Mouse (Mus musculus): Measurements from ENCODE around the gene Rnf208. TPM values are rescaled to one million over a fixed set of nuclear protein-coding genes. Genes with fewer than 3 reads are reported as not detected.

The Rnf208 gene
- polyA plus RNA-seq, 1 experiment from 2014 or later: 7.7 TPM

DNA sequence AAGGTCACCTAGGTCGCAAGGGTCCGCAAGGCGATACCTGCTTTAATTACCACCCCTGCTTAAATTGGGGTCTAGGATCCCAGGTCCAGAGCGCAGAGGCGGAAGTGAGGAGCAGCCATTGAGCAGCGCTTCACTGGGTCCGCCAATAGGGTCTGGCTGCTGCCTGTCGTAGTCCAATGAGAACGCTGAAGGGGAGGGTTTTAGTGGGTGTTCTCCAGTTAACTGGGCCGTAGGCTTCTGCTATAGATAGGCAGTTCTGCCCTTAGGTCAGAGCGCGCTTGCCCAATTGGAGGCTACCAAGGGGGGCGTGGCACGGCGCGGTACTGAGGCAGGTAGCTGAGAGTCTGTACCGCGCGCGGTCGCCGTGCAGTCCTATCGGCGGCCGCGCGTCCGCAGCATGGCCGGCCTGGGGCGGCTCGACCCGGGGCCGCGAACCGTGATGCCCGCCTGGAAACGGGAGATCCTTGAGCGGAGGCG, 20.3 kb downstream of the Rnf208 start, which contains the start of gene Tprn:
Gene Tprn, plus strand, starts transcription at position 328 of the 477 bp plus-strand sequence.
- Histone ChIP-seq H3K27ac (ENCODE audit: low read depth, low read length) (peak within 1 kb of the TSS; percentile 71), H3K4me1 (replicated peaks; ENCODE audit: control insufficient read depth, insufficient read depth, low read length) (peaks cover 28% of the 10 kb centered on the region), H3K9me3 (ENCODE audit: control insufficient read depth, low read length) (no peaks in the 10 kb centered on the region), H3K4me3 (ENCODE audit: low read depth, low read length) (peak within 1 kb of the TSS; percentile 75), H3K36me3 (ENCODE audit: control insufficient read depth, insufficient read depth, low read length) (no peaks in the 10 kb centered on the region), H3K4me2 (peak within 1 kb of the TSS; percentile 69), H3K9ac (ENCODE audit: low read depth, low read length) (peak within 1 kb of the TSS; percentile 71), H3K27me3 (replicated peaks; ENCODE audit: control insufficient read depth, insufficient read depth, low read length) (peaks cover 3% of the 10 kb centered on the region; the same call in 1 of the 2 replicates)
- peak; percentile 89 for DNase-seq (ENCODE audit: low spot score)
- WGBS: under 1% methylated on average over 39 of the region's 39 CpGs
- peak; percentile 97 for ATAC-seq (replicated peaks; ENCODE audit: low FRiP score)

DNA sequence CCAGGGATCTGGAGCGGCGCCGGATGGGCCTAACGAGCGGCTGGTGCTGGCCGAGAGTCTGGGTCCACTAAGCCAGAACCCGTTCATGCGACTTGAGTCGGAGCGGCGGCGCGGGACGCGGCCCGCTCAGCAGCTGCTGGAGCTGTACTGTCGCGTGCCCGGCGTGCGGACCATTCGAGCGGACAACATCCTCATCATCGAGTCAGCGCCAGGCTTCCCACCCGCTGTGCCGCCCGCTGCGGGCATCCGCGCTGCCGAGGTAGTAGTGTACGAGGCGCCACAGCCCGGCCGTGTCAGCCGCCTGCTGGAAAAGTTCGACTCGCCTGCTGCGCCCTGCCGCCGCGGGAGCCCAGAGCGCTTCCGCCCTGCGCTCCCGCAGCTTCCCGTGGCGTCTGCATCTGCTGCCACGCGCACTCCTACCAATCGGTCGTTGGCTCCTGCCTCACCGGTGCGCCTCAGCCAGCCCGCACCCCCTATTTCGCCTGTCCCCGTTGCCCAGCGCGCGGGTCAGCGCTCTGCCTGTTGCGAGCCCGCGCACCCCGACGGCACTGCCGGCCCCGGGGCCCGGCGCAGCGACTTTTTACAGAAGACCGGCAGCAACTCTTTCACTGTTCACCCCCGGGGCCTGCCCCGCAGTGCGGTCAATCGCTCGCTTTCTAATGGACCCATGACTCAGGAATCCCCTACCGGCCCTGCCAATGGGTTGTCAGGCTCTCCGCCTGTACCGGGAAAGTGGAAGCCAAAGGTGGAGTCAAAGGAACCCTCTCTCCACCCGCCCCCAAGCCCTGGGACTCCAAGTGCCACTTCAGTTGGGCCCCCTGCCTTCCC, 21.0 kb downstream of the Rnf208 start:
- Histone ChIP-seq H3K36me3 (ENCODE audit: control insufficient read depth, insufficient read depth, low read length) (no peaks in the 10 kb centered on the region), H3K27me3 (replicated peaks; ENCODE audit: control insufficient read depth, insufficient read depth, low read length) (peaks cover 3% of the 10 kb centered on the region; the same call in 1 of the 2 replicates), H3K4me1 (replicated peaks; ENCODE audit: control insufficient read depth, insufficient read depth, low read length) (peaks cover 32% of the 10 kb centered on the region), H3K4me2 (peak overlapping the region; percentile 69), H3K9ac (ENCODE audit: low read depth, low read length) (peak overlapping the region; percentile 63), H3K9me3 (ENCODE audit: control insufficient read depth, low read length) (no peaks in the 10 kb centered on the region), H3K4me3 (ENCODE audit: low read depth, low read length) (peak overlapping the region; percentile 75), H3K27ac (ENCODE audit: low read depth, low read length) (peak overlapping the region; percentile 39; the same call in 1 of the 2 replicates)
- no peak for DNase-seq (ENCODE audit: low spot score)
- WGBS: under 1% methylated on average over 81 of the region's 82 CpGs
- ATAC-seq (replicated peaks; ENCODE audit: low FRiP score): peak; percentile 18; the same call in 1 of the 2 replicates

DNA sequence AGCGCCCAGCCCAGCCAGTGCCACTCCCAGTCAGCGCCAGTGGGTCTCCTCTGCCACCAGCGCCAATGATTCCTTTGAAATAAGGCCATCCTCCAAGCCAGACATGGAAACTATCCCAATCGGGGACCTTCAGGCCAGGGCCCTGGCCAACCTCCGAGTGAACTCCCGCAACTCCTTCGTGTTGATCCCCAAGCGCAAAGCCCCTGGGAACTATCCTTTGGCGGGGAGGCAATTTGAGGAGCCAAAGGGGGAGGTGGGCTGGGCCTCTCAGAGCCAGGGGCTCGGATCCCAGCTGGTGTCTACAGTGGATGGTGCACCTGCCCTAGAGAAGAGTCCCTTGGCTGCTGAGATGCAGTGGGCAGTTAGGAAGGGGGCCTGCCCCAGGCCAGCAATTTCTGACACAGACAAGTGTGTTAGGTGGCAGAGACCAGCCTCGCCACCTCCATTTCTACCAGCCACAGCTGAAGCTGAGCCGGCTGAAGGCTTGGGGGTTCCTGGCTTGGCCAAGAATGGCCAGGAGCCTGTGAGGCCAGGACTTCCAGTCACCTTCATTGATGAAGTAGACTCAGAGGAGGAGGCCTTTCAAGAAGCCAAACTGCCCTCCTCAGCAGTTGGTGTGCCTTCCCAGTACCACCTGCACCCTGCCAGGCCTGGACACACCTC, 21.7 kb downstream of the Rnf208 start:
- ATAC-seq (replicated peaks; ENCODE audit: low FRiP score): no peak
- 30% methylated on average over 12 of the region's 12 CpGs for WGBS
- H3K27ac ChIP-seq (ENCODE audit: low read depth, low read length): no peak overlapping the region
- DNase-seq (ENCODE audit: low spot score): no peak
- no peaks in the 10 kb centered on the region for H3K36me3 ChIP-seq (ENCODE audit: control insufficient read depth, insufficient read depth, low read length)
- no peaks in the 10 kb centered on the region for H3K9me3 ChIP-seq (ENCODE audit: control insufficient read depth, low read length)
- peak overlapping the region; percentile 69 for H3K4me2 ChIP-seq
- peak overlapping the region; percentile 75 for H3K4me3 ChIP-seq (ENCODE audit: low read depth, low read length)
- peak overlapping the region; percentile 63 for H3K9ac ChIP-seq (ENCODE audit: low read depth, low read length)
- peaks cover 32% of the 10 kb centered on the region for H3K4me1 ChIP-seq (replicated peaks; ENCODE audit: control insufficient read depth, insufficient read depth, low read length)
- H3K27me3 ChIP-seq (replicated peaks; ENCODE audit: control insufficient read depth, insufficient read depth, low read length): peaks cover 3% of the 10 kb centered on the region; the same call in 1 of the 2 replicates

DNA sequence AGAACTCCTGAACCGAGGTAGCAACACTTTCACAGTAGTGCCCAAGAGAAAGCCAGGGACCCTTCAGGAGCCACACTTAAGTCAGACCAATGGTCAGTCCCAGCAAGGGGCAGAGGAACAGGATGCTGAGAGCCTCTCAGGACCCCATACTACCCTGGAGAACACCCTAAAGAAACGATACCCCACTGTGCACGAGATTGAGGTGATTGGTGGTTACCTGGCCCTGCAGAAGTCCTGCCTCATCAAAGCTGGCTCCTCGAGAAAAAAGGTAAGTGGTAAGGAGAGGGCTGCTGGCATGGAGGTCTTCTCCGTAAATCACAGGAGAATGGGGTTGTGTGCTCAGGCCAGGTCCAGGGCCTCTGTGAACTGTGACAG, 22.2 kb downstream of the Rnf208 start:
- no peak for ATAC-seq (replicated peaks; ENCODE audit: low FRiP score)
- Histone ChIP-seq H3K27ac (ENCODE audit: low read depth, low read length) (no peak overlapping the region), H3K4me2 (peak overlapping the region; percentile 69), H3K4me3 (ENCODE audit: low read depth, low read length) (peak overlapping the region; percentile 75), H3K27me3 (replicated peaks; ENCODE audit: control insufficient read depth, insufficient read depth, low read length) (peaks cover 3% of the 10 kb centered on the region; the same call in 1 of the 2 replicates), H3K9ac (ENCODE audit: low read depth, low read length) (peak overlapping the region; percentile 20), H3K4me1 (replicated peaks; ENCODE audit: control insufficient read depth, insufficient read depth, low read length) (peaks cover 32% of the 10 kb centered on the region), H3K36me3 (ENCODE audit: control insufficient read depth, insufficient read depth, low read length) (no peaks in the 10 kb centered on the region), H3K9me3 (ENCODE audit: control insufficient read depth, low read length) (no peaks in the 10 kb centered on the region)
- DNase-seq (ENCODE audit: low spot score): no peak
- WGBS: 66% methylated on average over 5 of the region's 5 CpGs

DNA sequence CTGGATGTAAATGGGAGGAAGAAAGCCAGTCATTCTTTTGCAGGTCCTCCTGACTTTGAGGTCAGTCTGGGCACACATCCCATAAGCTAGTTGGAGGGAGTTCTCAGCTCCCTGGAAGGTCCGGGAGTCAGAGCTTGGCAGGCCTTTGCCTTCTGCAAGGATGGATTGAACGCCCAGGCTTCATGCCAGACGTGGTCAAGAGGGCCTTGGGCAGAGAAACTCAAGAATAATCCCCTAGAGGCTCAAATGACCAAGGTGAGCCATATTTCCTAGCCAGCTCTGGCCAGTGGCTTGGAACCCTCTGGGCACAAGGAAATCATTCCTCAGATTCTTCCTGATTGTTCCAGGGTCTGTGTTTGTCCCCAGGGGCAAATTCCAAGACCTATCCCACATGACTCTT, 22.8 kb downstream of the Rnf208 start:
- Histone ChIP-seq H3K4me2 (peak overlapping the region; percentile 69), H3K27me3 (replicated peaks; ENCODE audit: control insufficient read depth, insufficient read depth, low read length) (peaks cover 3% of the 10 kb centered on the region; the same call in 1 of the 2 replicates), H3K36me3 (ENCODE audit: control insufficient read depth, insufficient read depth, low read length) (peaks cover 2% of the 10 kb centered on the region), H3K4me3 (ENCODE audit: low read depth, low read length) (peak overlapping the region; percentile 75; the same call in 1 of the 2 replicates), H3K27ac (ENCODE audit: low read depth, low read length) (no peak overlapping the region), H3K9me3 (ENCODE audit: control insufficient read depth, low read length) (no peaks in the 10 kb centered on the region), H3K4me1 (replicated peaks; ENCODE audit: control insufficient read depth, insufficient read depth, low read length) (peaks cover 32% of the 10 kb centered on the region), H3K9ac (ENCODE audit: low read depth, low read length) (0 out of 2 replicates have a peak overlapping the region, but pooled peaks have one; percentile 27)
- ATAC-seq (replicated peaks; ENCODE audit: low FRiP score): no peak
- no peak for DNase-seq (ENCODE audit: low spot score)
- 76% methylated on average over 3 of the region's 3 CpGs for WGBS

DNA sequence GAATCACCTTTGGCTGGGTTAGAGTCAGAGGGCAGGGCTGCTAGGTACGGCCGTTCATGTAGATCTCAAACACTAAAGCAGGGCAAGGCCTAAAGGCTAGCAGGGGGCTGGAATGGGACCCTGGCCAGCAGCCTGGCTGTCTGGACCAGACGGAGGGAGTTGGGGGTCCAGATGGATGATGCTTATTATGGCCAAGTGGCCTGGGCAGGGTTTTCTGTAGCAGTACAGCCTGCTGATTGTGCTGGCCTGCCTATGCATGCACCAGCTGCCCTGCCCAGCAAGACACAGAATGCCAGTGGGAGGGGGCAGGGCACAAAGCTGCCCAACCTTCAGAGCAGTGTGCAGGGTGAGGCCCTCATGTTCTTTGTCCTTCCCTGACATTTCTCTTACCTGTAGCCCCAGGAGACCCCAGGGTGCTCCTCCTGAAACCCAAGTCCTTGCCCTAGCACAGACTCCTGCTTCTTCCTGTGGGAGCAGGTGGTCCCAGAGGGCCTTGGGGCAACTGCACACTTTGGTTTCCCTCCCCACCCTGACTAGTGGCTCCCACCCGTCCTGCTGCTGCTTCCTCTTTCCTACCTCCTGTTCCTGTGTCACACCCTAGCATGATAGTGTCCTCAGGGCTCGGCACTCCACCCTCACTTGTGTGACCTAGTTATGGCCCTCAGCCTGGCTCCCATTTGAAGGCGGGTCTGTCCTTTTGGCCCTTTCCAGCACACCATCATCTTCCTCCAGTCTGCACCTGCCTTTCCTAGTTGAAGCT, 24.0 kb downstream of the Rnf208 start:
- DNase-seq (ENCODE audit: low spot score): no peak
- Histone ChIP-seq H3K9ac (ENCODE audit: low read depth, low read length) (peak overlapping the region; percentile 42; the same call in 1 of the 2 replicates), H3K9me3 (ENCODE audit: control insufficient read depth, low read length) (no peaks in the 10 kb centered on the region), H3K36me3 (ENCODE audit: control insufficient read depth, insufficient read depth, low read length) (peaks cover 8% of the 10 kb centered on the region), H3K27ac (ENCODE audit: low read depth, low read length) (0 out of 2 replicates have a peak overlapping the region, but pooled peaks have one; percentile 19), H3K4me1 (replicated peaks; ENCODE audit: control insufficient read depth, insufficient read depth, low read length) (peaks cover 35% of the 10 kb centered on the region), H3K4me2 (peak overlapping the region; percentile 60), H3K4me3 (ENCODE audit: low read depth, low read length) (peak overlapping the region; percentile 18; the same call in 1 of the 2 replicates), H3K27me3 (replicated peaks; ENCODE audit: control insufficient read depth, insufficient read depth, low read length) (peaks cover 3% of the 10 kb centered on the region; the same call in 1 of the 2 replicates)
- no peak for ATAC-seq (replicated peaks; ENCODE audit: low FRiP score)
- WGBS: 53% methylated on average over 6 of the region's 6 CpGs

DNA sequence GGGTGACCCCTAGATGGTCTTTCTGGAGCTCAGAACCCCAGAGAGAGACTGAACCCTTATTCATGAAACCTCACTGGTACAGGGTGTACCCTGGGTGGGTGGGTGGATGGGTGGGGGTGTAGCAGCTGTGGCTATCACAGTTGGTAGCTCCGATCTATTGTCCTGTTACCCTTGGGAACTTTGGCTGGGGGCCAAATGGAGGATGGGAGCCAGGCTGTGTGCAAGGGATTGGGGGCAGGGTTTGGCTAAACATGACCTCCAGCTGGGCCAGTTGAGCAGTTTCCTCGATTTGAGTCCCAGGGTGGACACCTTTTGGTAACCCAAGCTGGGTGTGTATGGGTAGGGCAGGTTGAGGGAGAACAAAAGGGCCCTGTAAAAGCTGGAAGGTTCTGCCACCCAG, 24.7 kb downstream of the Rnf208 start:
- Histone ChIP-seq H3K27ac (ENCODE audit: low read depth, low read length) (peak overlapping the region; percentile 35; the same call in 1 of the 2 replicates), H3K27me3 (replicated peaks; ENCODE audit: control insufficient read depth, insufficient read depth, low read length) (peaks cover 3% of the 10 kb centered on the region; the same call in 1 of the 2 replicates), H3K4me2 (peak overlapping the region; percentile 60), H3K36me3 (ENCODE audit: control insufficient read depth, insufficient read depth, low read length) (peaks cover 8% of the 10 kb centered on the region), H3K9me3 (ENCODE audit: control insufficient read depth, low read length) (no peaks in the 10 kb centered on the region), H3K4me1 (replicated peaks; ENCODE audit: control insufficient read depth, insufficient read depth, low read length) (peaks cover 40% of the 10 kb centered on the region), H3K9ac (ENCODE audit: low read depth, low read length) (0 out of 2 replicates have a peak overlapping the region, but pooled peaks have one; percentile 42), H3K4me3 (ENCODE audit: low read depth, low read length) (no peak overlapping the region)
- 37% methylated on average over 2 of the region's 2 CpGs for WGBS
- no peak for DNase-seq (ENCODE audit: low spot score)
- ATAC-seq (replicated peaks; ENCODE audit: low FRiP score): no peak

DNA sequence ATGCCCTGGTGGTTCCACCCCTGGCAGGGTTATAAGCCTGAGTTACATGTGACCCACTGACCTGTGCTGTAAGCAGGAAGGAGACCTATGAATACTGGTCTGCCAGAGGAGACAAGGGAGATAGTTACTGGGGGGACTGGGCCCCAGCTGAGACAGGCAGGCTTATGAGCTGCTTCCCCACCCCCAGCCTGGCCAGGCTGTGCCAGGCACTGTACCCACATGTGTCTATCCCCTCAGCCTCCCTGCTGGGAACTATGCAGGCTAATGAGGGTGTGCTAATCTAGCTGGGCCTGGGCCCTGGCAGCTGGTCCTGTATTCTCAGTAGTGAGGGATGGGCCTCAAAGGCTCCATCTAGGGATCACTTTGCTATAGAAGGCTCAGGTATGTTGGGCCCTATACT, 25.2 kb downstream of the Rnf208 start:
- H3K4me2 ChIP-seq: peak overlapping the region; percentile 60; the same call in 1 of the 2 replicates
- H3K27me3 ChIP-seq (replicated peaks; ENCODE audit: control insufficient read depth, insufficient read depth, low read length): peaks cover 3% of the 10 kb centered on the region; the same call in 1 of the 2 replicates
- H3K9ac ChIP-seq (ENCODE audit: low read depth, low read length): peak overlapping the region; percentile 31; the same call in 1 of the 2 replicates
- peaks cover 40% of the 10 kb centered on the region for H3K4me1 ChIP-seq (replicated peaks; ENCODE audit: control insufficient read depth, insufficient read depth, low read length)
- H3K9me3 ChIP-seq (ENCODE audit: control insufficient read depth, low read length): no peaks in the 10 kb centered on the region
- peak overlapping the region; percentile 35; the same call in 1 of the 2 replicates for H3K27ac ChIP-seq (ENCODE audit: low read depth, low read length)
- no peak for DNase-seq (ENCODE audit: low spot score)
- no peak for ATAC-seq (replicated peaks; ENCODE audit: low FRiP score)
- H3K36me3 ChIP-seq (ENCODE audit: control insufficient read depth, insufficient read depth, low read length): peaks cover 8% of the 10 kb centered on the region
- no peak overlapping the region for H3K4me3 ChIP-seq (ENCODE audit: low read depth, low read length)
